Mouse (Mus musculus): ENCODE data around the gene Lemd1.

- 0 out of 2 replicates have a peak, but pooled peaks have one; percentile 2 for TF ChIP-seq CTCF (IDR thresholded peaks at IDR 0.05; ENCODE audit: low read depth, low read length)
- TF ChIP-seq POLR2A (IDR thresholded peaks at IDR 0.05; ENCODE audit: extremely low read depth, insufficient read depth, low read length): no peak
Measured at GRCm38 (mm10) chr1:132200562-132201510, 9.6 kb downstream of the Lemd1 start.
